Mouse (Mus musculus) cortical plate, adult 2 months (tissue): ENCODE measurements around the gene Dlx5.

Experiments
- CTCF ChIP-seq: fragments of 200-500 bp; IDR thresholded peaks from 2 replicates; pipeline ENCODE4 v1.5.1; 2011; ENCODE audit warnings: mild to moderate bottlenecking, control low read depth, low read length; ENCODE audit not compliant: insufficient read depth; ENCODE audit errors: extremely low read depth
- POLR2A ChIP-seq: fragments of 200-500 bp; IDR thresholded peaks from 2 replicates; pipeline ENCODE4 v1.6.1; 2011; ENCODE audit warnings: mild to moderate bottlenecking, low read length, control low read depth; ENCODE audit not compliant: insufficient read depth; ENCODE audit errors: extremely low read depth

GRCm38 (mm10) chr6:6875136-6875535 lies 6.7 kb downstream of the Dlx5 start:
- TF ChIP-seq CTCF (no peak), POLR2A (no peak)
